Mouse (Mus musculus): Measurements from ENCODE around the gene Pmel. TPM values are rescaled to one million over a fixed set of nuclear protein-coding genes. Genes with fewer than 3 reads are reported as not detected.

Gene Pmel
- polyA plus RNA-seq, 1 experiment = 1.4 TPM

GRCm38 (mm10) chr10:128743791-128744191 is 39.8 kb downstream of the Pmel start:
- TF ChIP-seq CTCF (IDR thresholded peaks at IDR 0.05; ENCODE audit: extremely low read depth, insufficient read length, insufficient replicate concordance, low read depth, low read length) = no peak

GRCm38 (mm10) chr10:128744211-128744610 is 40.2 kb downstream of the Pmel start:
- H3K27me3 ChIP-seq (ENCODE audit: control insufficient read depth, insufficient read depth, low read length) = no peaks in the 10 kb centered on the region
- 0 out of 2 replicates have a peak, but pooled peaks cover 1% of the 10 kb centered on the region for H3K36me3 ChIP-seq (ENCODE audit: control insufficient read depth, insufficient read depth, low read length)
- peak overlapping the region; percentile 97 for H3K27ac ChIP-seq (ENCODE audit: insufficient read depth, low read depth, low read length)
- 7% methylated on average over 8 of the region's 8 CpGs for WGBS
- no peak for TF ChIP-seq CTCF (IDR thresholded peaks at IDR 0.05; ENCODE audit: extremely low read depth, insufficient read length, insufficient replicate concordance, low read depth, low read length)
- no peak; the same call in 1 of the 2 replicates for TF ChIP-seq POLR2A (IDR thresholded peaks at IDR 0.05; ENCODE audit: low read depth, low read length)
- peaks cover 10% of the 10 kb centered on the region for H3K4me1 ChIP-seq (ENCODE audit: control insufficient read depth, insufficient read depth, insufficient read length, low read length)
- H3K4me3 ChIP-seq (ENCODE audit: low read depth, low read length) = peak overlapping the region; percentile 97

More at GRCm38 (mm10) chr10:128743791-128744191, 39.8 kb downstream of the Pmel start:
- H3K4me1 ChIP-seq (ENCODE audit: control insufficient read depth, insufficient read depth, insufficient read length, low read length) = peaks cover 10% of the 10 kb centered on the region
- H3K4me3 ChIP-seq (ENCODE audit: low read depth, low read length) = peak overlapping the region; percentile 97
- WGBS = under 1% methylated on average over 37 of the region's 37 CpGs
- no peaks in the 10 kb centered on the region for H3K27me3 ChIP-seq (ENCODE audit: control insufficient read depth, insufficient read depth, low read length)
- H3K36me3 ChIP-seq (ENCODE audit: control insufficient read depth, insufficient read depth, low read length) = 0 out of 2 replicates have a peak, but pooled peaks cover 1% of the 10 kb centered on the region
- H3K27ac ChIP-seq (ENCODE audit: insufficient read depth, low read depth, low read length) = peak overlapping the region; percentile 97

GRCm38 (mm10) chr10:128744680-128745601 is 40.9 kb downstream of the Pmel start, which contains the start of gene Dgka:
TSS of gene Dgka (minus strand) at chr10:128744855.
- peaks cover 10% of the 10 kb centered on the region for H3K4me1 ChIP-seq (ENCODE audit: control insufficient read depth, insufficient read depth, insufficient read length, low read length)
- peak within 1 kb of the TSS; percentile 97 for H3K27ac ChIP-seq (ENCODE audit: insufficient read depth, low read depth, low read length)
- peak within 1 kb of the TSS; percentile 97 for H3K4me3 ChIP-seq (ENCODE audit: low read depth, low read length)
- H3K36me3 ChIP-seq (ENCODE audit: control insufficient read depth, insufficient read depth, low read length) = no peaks in the 10 kb centered on the region
- no peak; the same call in 1 of the 2 replicates for TF ChIP-seq CTCF (IDR thresholded peaks at IDR 0.05; ENCODE audit: extremely low read depth, insufficient read length, insufficient replicate concordance, low read depth, low read length)
- TF ChIP-seq POLR2A (IDR thresholded peaks at IDR 0.05; ENCODE audit: low read depth, low read length) = peak; percentile 49; the same call in 1 of the 2 replicates
- H3K27me3 ChIP-seq (ENCODE audit: control insufficient read depth, insufficient read depth, low read length) = no peaks in the 10 kb centered on the region
- WGBS = 13% methylated on average over 18 of the region's 18 CpGs

GRCm38 (mm10) chr10:128745946-128746613 is 42.1 kb downstream of the Pmel start:
- Histone ChIP-seq H3K36me3 (ENCODE audit: control insufficient read depth, insufficient read depth, low read length) (0 out of 2 replicates have a peak, but pooled peaks cover under 1% of the 10 kb centered on the region), H3K4me3 (ENCODE audit: low read depth, low read length) (no peak overlapping the region), H3K4me1 (ENCODE audit: control insufficient read depth, insufficient read depth, insufficient read length, low read length) (peaks cover 6% of the 10 kb centered on the region; the same call in 1 of the 2 replicates), H3K27me3 (ENCODE audit: control insufficient read depth, insufficient read depth, low read length) (no peaks in the 10 kb centered on the region), H3K27ac (ENCODE audit: insufficient read depth, low read depth, low read length) (peak overlapping the region; percentile 40)
- no peak for TF ChIP-seq CTCF (IDR thresholded peaks at IDR 0.05; ENCODE audit: extremely low read depth, insufficient read length, insufficient replicate concordance, low read depth, low read length)
- TF ChIP-seq POLR2A (IDR thresholded peaks at IDR 0.05; ENCODE audit: low read depth, low read length) = no peak
- 82% methylated on average over 10 of the region's 10 CpGs for WGBS

- Histone ChIP-seq H3K27ac (ENCODE audit: insufficient read depth, low read depth, low read length) (peak overlapping the region; percentile 96), H3K27me3 (ENCODE audit: control insufficient read depth, insufficient read depth, low read length) (no peaks in the 10 kb centered on the region), H3K4me3 (ENCODE audit: low read depth, low read length) (peak overlapping the region; percentile 78), H3K36me3 (ENCODE audit: control insufficient read depth, insufficient read depth, low read length) (0 out of 2 replicates have a peak, but pooled peaks cover 2% of the 10 kb centered on the region), H3K4me1 (ENCODE audit: control insufficient read depth, insufficient read depth, insufficient read length, low read length) (peaks cover 3% of the 10 kb centered on the region; the same call in 1 of the 2 replicates)
- TF ChIP-seq POLR2A (IDR thresholded peaks at IDR 0.05; ENCODE audit: low read depth, low read length) = no peak
- no peak for TF ChIP-seq CTCF (IDR thresholded peaks at IDR 0.05; ENCODE audit: extremely low read depth, insufficient read length, insufficient replicate concordance, low read depth, low read length)
- 25% methylated on average over 9 of the region's 9 CpGs for WGBS
Observed at GRCm38 (mm10) chr10:128746972-128747645, 43.1 kb downstream of the Pmel start.

GRCm38 (mm10) chr10:128747646-128748251 is 43.8 kb downstream of the Pmel start, which contains the start of gene Pym1:
TSS of gene Pym1 (plus strand) at chr10:128747889.
- TF ChIP-seq CTCF (IDR thresholded peaks at IDR 0.05; ENCODE audit: extremely low read depth, insufficient read length, insufficient replicate concordance, low read depth, low read length) = no peak
- TF ChIP-seq POLR2A (IDR thresholded peaks at IDR 0.05; ENCODE audit: low read depth, low read length) = peak; percentile 72
- Histone ChIP-seq H3K4me3 (ENCODE audit: low read depth, low read length) (peak within 1 kb of the TSS; percentile 78), H3K4me1 (ENCODE audit: control insufficient read depth, insufficient read depth, insufficient read length, low read length) (peaks cover 3% of the 10 kb centered on the region; the same call in 1 of the 2 replicates), H3K27ac (ENCODE audit: insufficient read depth, low read depth, low read length) (peak within 1 kb of the TSS; percentile 96), H3K36me3 (ENCODE audit: control insufficient read depth, insufficient read depth, low read length) (0 out of 2 replicates have a peak, but pooled peaks cover 2% of the 10 kb centered on the region), H3K27me3 (ENCODE audit: control insufficient read depth, insufficient read depth, low read length) (no peaks in the 10 kb centered on the region)
- under 1% methylated on average over 36 of the region's 36 CpGs for WGBS
